Mouse (Mus musculus) liver, embryonic 11.5 days (tissue): ENCODE data around the gene Mex3d. TPM values are rescaled to one million over a fixed set of nuclear protein-coding genes. Genes with fewer than 3 reads are reported as not detected.

Experiments
- ATAC-seq: fragments of 200-750 bp; cut with Nextera tagmentation; replicated peaks from 2 replicates; pipeline ENCODE4 v1.8.0; 2017; ENCODE audit warnings: moderate number of reproducible peaks, mild to moderate bottlenecking, moderate TSS enrichment, moderate library complexity; ENCODE audit not compliant: low FRiP score
- DNase-seq: peaks from one replicate; pipeline ENCODE4 v3.0.0-alpha.2; 2017; ENCODE audit warnings: low spot score
- H3K27ac ChIP-seq: fragments of 300-500 bp; sonication (generic); 2 replicates; pipeline ENCODE4 v1.5.1; 2014; ENCODE audit warnings: mild to moderate bottlenecking, low read depth, low read length, control low read depth
- H3K27me3 ChIP-seq: fragments of 300-500 bp; sonication (generic); replicated peaks from 2 replicates; pipeline ENCODE4 v1.6.1; 2014; ENCODE audit warnings: low read length, mixed read lengths; ENCODE audit not compliant: control insufficient read depth, insufficient read depth
- H3K36me3 ChIP-seq: fragments of 300-500 bp; sonication (generic); 2 replicates; pipeline ENCODE4 v1.6.1; 2014; ENCODE audit warnings: mild to moderate bottlenecking, low read length, moderate library complexity, mixed read lengths; ENCODE audit not compliant: control insufficient read depth, insufficient read depth
- H3K4me1 ChIP-seq: fragments of 300-500 bp; sonication (generic); replicated peaks from 2 replicates; pipeline ENCODE4 v1.6.1; 2014; ENCODE audit warnings: low read length, mixed read lengths; ENCODE audit not compliant: control insufficient read depth, insufficient read depth
- H3K4me2 ChIP-seq: fragments of 300-500 bp; sonication (generic); 2 replicates; pipeline ENCODE4 v1.6.1; 2014; ENCODE audit warnings: mild to moderate bottlenecking, control low read depth, moderate library complexity
- H3K4me3 ChIP-seq: fragments of 300-500 bp; sonication (generic); 2 replicates; pipeline ENCODE4 v1.5.1; 2014; ENCODE audit warnings: low read depth, low read length, control low read depth
- H3K9ac ChIP-seq: fragments of 300-500 bp; sonication (generic); 2 replicates; pipeline ENCODE4 v1.6.1; 2014; ENCODE audit warnings: low read depth, low read length, control low read depth
- H3K9me3 ChIP-seq: fragments of 300-500 bp; sonication (generic); 2 replicates; pipeline ENCODE4 v1.6.1; 2016; ENCODE audit warnings: low read length, inconsistent platforms, mixed read lengths; ENCODE audit not compliant: control insufficient read depth
- WGBS: fragments of 180-500 bp; shearing (Covaris S2); extraction: QIAGEN DNeasy Blood & Tissue Kit; methylation state at CpG from one replicate; pipeline ENCODE4 v1.1.7; 2014; 5-methylcytosine and 5-hydroxymethylcytosine counted together
- polyA plus RNA-seq: library from polyadenylated mRNA; unstranded; fragments of >200 nt; fragmentation: Nextera tagmentation; extraction: Ambion mirVana; gene quantifications from 2 replicates; pipeline ENCODE4 v1.2.1, GENCODE M21; 2014

Gene Mex3d
- polyA plus RNA-seq, 1 experiment from 2014 or later: 3.7 TPM

GRCm38 (mm10) chr10:80405481-80406173 is 18.2 kb upstream of the Mex3d start:
- Histone ChIP-seq H3K36me3 (peaks cover 30% of the 10 kb centered on the region), H3K27ac (peak overlapping the region; percentile 96), H3K27me3 (no peaks in the 10 kb centered on the region), H3K9ac (peak overlapping the region; percentile 84), H3K9me3 (no peaks in the 10 kb centered on the region), H3K4me2 (peak overlapping the region; percentile 95), H3K4me1 (peaks cover 30% of the 10 kb centered on the region), H3K4me3 (peak overlapping the region; percentile 85)
- 47% methylated on average over 10 of the region's 10 CpGs for WGBS
- ATAC-seq (no peak), DNase-seq (no peak)

GRCm38 (mm10) chr10:80403044-80403692 is 15.7 kb upstream of the Mex3d start:
- ATAC-seq: no peak
- 0 out of 2 replicates have a peak overlapping the region, but pooled peaks have one; percentile 7 for H3K4me3 ChIP-seq
- WGBS: 89% methylated on average over 4 of the region's 4 CpGs
- H3K4me1 ChIP-seq: peaks cover 39% of the 10 kb centered on the region
- H3K36me3 ChIP-seq: peaks cover 25% of the 10 kb centered on the region
- no peak overlapping the region for H3K27ac ChIP-seq
- no peak for DNase-seq
- H3K9me3 ChIP-seq: no peaks in the 10 kb centered on the region
- H3K27me3 ChIP-seq: no peaks in the 10 kb centered on the region
- H3K4me2 ChIP-seq: no peak overlapping the region
- H3K9ac ChIP-seq: no peak overlapping the region

DNA sequence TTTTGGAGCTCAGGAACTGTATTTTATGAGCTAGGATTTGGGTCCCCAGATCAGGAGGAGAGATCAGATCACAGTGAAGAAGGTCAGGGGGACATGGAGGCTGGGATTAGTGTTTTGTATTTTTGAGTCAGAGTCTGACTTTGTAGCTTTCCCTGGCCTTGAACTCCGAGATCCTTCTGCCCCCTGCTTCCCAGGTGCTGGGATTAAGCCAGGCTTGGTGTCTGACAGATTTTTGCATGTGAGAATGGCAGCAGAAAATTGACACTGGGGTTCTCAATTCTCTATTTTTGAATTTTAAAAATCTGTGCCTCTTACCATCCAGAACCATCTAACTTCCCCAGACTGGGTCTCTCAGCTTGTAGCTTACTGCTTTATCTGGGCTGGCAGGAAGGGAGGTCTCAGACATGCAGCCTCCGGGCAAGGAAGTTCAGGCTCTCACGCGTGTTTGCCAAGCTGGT is 13.3 kb upstream of the Mex3d start:
- H3K4me3 ChIP-seq: peak overlapping the region; percentile 77
- H3K27ac ChIP-seq: peak overlapping the region; percentile 93
- H3K4me1 ChIP-seq: peaks cover 40% of the 10 kb centered on the region
- H3K4me2 ChIP-seq: peak overlapping the region; percentile 97
- DNase-seq (no peak), ATAC-seq (no peak)
- H3K9ac ChIP-seq: peak overlapping the region; percentile 90
- peaks cover 25% of the 10 kb centered on the region for H3K36me3 ChIP-seq
- no peaks in the 10 kb centered on the region for H3K9me3 ChIP-seq
- 58% methylated on average over 4 of the region's 4 CpGs for WGBS
- H3K27me3 ChIP-seq: no peaks in the 10 kb centered on the region

GRCm38 (mm10) chr10:80399973-80400703 is 12.7 kb upstream of the Mex3d start:
- H3K4me3 ChIP-seq: peak overlapping the region; percentile 77
- ATAC-seq: no peak
- H3K4me2 ChIP-seq: peak overlapping the region; percentile 97
- H3K4me1 ChIP-seq: peaks cover 34% of the 10 kb centered on the region
- H3K27me3 ChIP-seq: no peaks in the 10 kb centered on the region
- peak overlapping the region; percentile 90 for H3K9ac ChIP-seq
- H3K27ac ChIP-seq: peak overlapping the region; percentile 93
- no peaks in the 10 kb centered on the region for H3K9me3 ChIP-seq
- peaks cover 29% of the 10 kb centered on the region for H3K36me3 ChIP-seq
- WGBS: 14% methylated on average over 17 of the region's 17 CpGs
- DNase-seq: no peak

GRCm38 (mm10) chr10:80399191-80399972 is 11.9 kb upstream of the Mex3d start, which contains the start of gene Mbd3:
Gene Mbd3, minus strand, starts transcription at chr10:80399550.
- peak; percentile 93 for ATAC-seq
- Histone ChIP-seq H3K9ac (peak within 1 kb of the TSS; percentile 90), H3K4me2 (peak within 1 kb of the TSS; percentile 97), H3K27me3 (no peaks in the 10 kb centered on the region), H3K9me3 (no peaks in the 10 kb centered on the region), H3K36me3 (peaks cover 35% of the 10 kb centered on the region), H3K27ac (peak within 1 kb of the TSS; percentile 99), H3K4me3 (peak within 1 kb of the TSS; percentile 77), H3K4me1 (peaks cover 29% of the 10 kb centered on the region)
- DNase-seq: peak; percentile 98
- under 1% methylated on average over 76 of the region's 82 CpGs for WGBS

GRCm38 (mm10) chr10:80398719-80399190 is 11.3 kb upstream of the Mex3d start:
- DNase-seq: peak; percentile 98
- Histone ChIP-seq H3K4me1 (peaks cover 29% of the 10 kb centered on the region), H3K36me3 (peaks cover 35% of the 10 kb centered on the region), H3K9ac (peak overlapping the region; percentile 81), H3K27ac (peak overlapping the region; percentile 99), H3K27me3 (no peaks in the 10 kb centered on the region), H3K4me2 (peak overlapping the region; percentile 97), H3K4me3 (peak overlapping the region; percentile 77), H3K9me3 (no peaks in the 10 kb centered on the region)
- WGBS: under 1% methylated on average over 59 of the region's 59 CpGs
- peak; percentile 77 for ATAC-seq

DNA sequence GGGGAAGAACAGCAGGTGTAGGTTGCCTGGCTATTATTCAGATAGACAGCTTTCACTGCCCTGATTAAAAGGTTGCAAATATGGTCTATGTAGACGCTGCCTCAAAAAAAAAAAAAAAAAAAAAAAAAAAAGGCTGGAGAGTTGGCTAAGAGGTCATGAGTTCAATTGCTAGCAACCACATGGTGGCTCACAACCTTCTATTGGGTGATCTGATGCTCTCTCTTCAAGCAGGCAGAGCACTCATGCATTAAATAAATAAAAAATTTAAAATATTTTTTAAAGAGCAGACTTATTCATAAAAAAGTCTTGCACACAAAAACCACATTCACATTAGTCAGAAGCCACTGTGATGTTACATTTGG is 10.7 kb upstream of the Mex3d start:
- Histone ChIP-seq H3K4me1 (peaks cover 29% of the 10 kb centered on the region), H3K4me2 (peak overlapping the region; percentile 97), H3K27ac (peak overlapping the region; percentile 99), H3K36me3 (peaks cover 35% of the 10 kb centered on the region), H3K9ac (peak overlapping the region; percentile 81), H3K4me3 (peak overlapping the region; percentile 77), H3K9me3 (no peaks in the 10 kb centered on the region), H3K27me3 (no peaks in the 10 kb centered on the region)
- ATAC-seq (no peak), DNase-seq (no peak)
- WGBS: 8% methylated on average over 1 of the region's 1 CpGs
